ENCODE assay signal across 28 mouse cellular contexts in genomic region chrX:11277083-11277482, GRCm38 (mm10). TPM values are rescaled to one million over a fixed set of nuclear protein-coding genes. Genes with fewer than 3 reads are reported as not detected.
DNase-seq lines count a peak whose midpoint lies in the region; ATAC-seq and TF ChIP-seq lines count a peak whose summit lies in the region.
"Had no signal": no experiment of that assay in that cellular context is flagged by ENCODE, and none has a peak within 500 bp of the region (broad histone marks: within the 10 kb centered on the region; RNA-seq: fewer than 3 reads in every experiment).

No protein-coding gene starts in this region.

- H3K9me3 ChIP-seq in lung, embryonic 14.5 days (ENCODE audit: low read depth, low read length) = no peaks in the 10 kb centered on the region
- H3K9me3 ChIP-seq in midbrain, postnatal 0 days (ENCODE audit: low read length) = no peaks in the 10 kb centered on the region
- no peaks in the 10 kb centered on the region for H3K9me3 ChIP-seq in midbrain, embryonic 15.5 days
- H3K9me3 ChIP-seq: embryonic facial prominence, embryonic 13.5 days; embryonic facial prominence, embryonic 15.5 days; forebrain, embryonic 10.5 days; forebrain, embryonic 12.5 days had no signal

- no peaks in the 10 kb centered on the region for H3K36me3 ChIP-seq in lung, embryonic 14.5 days (ENCODE audit: insufficient read depth)
- H3K36me3 ChIP-seq in midbrain, postnatal 0 days (ENCODE audit: insufficient read depth, low read length) = no peaks in the 10 kb centered on the region
- no peaks in the 10 kb centered on the region for H3K36me3 ChIP-seq in midbrain, embryonic 15.5 days (replicated peaks)
- H3K36me3 ChIP-seq: embryonic facial prominence, embryonic 13.5 days; embryonic facial prominence, embryonic 15.5 days; forebrain, embryonic 10.5 days; forebrain, embryonic 12.5 days had no signal

- H3K27me3 ChIP-seq in lung, embryonic 14.5 days (ENCODE audit: insufficient read depth, low read length) = no peaks in the 10 kb centered on the region
- H3K27me3 ChIP-seq in midbrain, postnatal 0 days (ENCODE audit: insufficient read depth, low read length) = no peaks in the 10 kb centered on the region
- no peaks in the 10 kb centered on the region for H3K27me3 ChIP-seq in midbrain, embryonic 15.5 days (replicated peaks)

- DNase-seq in lung, embryonic 14.5 days = peak; percentile 72
- no peak for DNase-seq in lung, adult 18-20 months
- peak; percentile 12 for DNase-seq in midbrain, postnatal 0 days (ENCODE audit: low spot score)
- DNase-seq: adrenal gland, adult 2 months; adrenal gland, postnatal 10 days; adrenal gland, postnatal 25 days; cerebellum, adult 11 months; cerebellum, adult 18-20 months; cerebellum, adult 8-10 months; cerebellum, adult 9-11 months; cerebellum, postnatal 14 days; cerebellum, postnatal 36 days; embryo, embryonic 11 days had no signal

- no peak for TF ChIP-seq CTCF in lung, embryonic 14.5 days (IDR thresholded peaks at IDR 0.05; ENCODE audit: low read depth)
- no peak for TF ChIP-seq CTCF in midbrain, postnatal 0 days (IDR thresholded peaks at IDR 0.05)

- WGBS in lung, embryonic 14.5 days = 39% methylated on average over 6 of the region's 6 CpGs
- WGBS in midbrain, postnatal 0 days = 68% methylated on average over 6 of the region's 6 CpGs
- 80% methylated on average over 6 of the region's 6 CpGs for WGBS in midbrain, embryonic 15.5 days

- H3K4me3 ChIP-seq in lung, embryonic 14.5 days (ENCODE audit: low read depth, low read length) = no peak overlapping the region
- no peak overlapping the region for H3K4me3 ChIP-seq in midbrain, postnatal 0 days (ENCODE audit: low read depth, low read length)
- no peak overlapping the region for H3K4me3 ChIP-seq in midbrain, embryonic 15.5 days
- H3K4me3 ChIP-seq: embryonic facial prominence, embryonic 13.5 days; embryonic facial prominence, embryonic 15.5 days; erythroblast, embryonic 14.5 days; forebrain, embryonic 10.5 days; forebrain, embryonic 12.5 days had no signal

- H3K4me1 ChIP-seq in lung, embryonic 14.5 days (ENCODE audit: insufficient read depth) = no peaks in the 10 kb centered on the region
- no peaks in the 10 kb centered on the region for H3K4me1 ChIP-seq in midbrain, postnatal 0 days (ENCODE audit: insufficient read depth, low read length)
- no peaks in the 10 kb centered on the region for H3K4me1 ChIP-seq in midbrain, embryonic 15.5 days
- H3K4me1 ChIP-seq: embryonic facial prominence, embryonic 13.5 days; embryonic facial prominence, embryonic 15.5 days; forebrain, embryonic 10.5 days; forebrain, embryonic 12.5 days had no signal

- no peak overlapping the region for H3K4me2 ChIP-seq in lung, embryonic 14.5 days
- H3K4me2 ChIP-seq in midbrain, postnatal 0 days (ENCODE audit: low read depth, low read length, poor library complexity, severe bottlenecking) = no peak overlapping the region
- H3K4me2 ChIP-seq in midbrain, embryonic 15.5 days = no peak overlapping the region
- H3K4me2 ChIP-seq: embryonic facial prominence, embryonic 13.5 days; embryonic facial prominence, embryonic 15.5 days; forebrain, embryonic 12.5 days had no signal

- no peak overlapping the region for H3K27ac ChIP-seq in lung, embryonic 14.5 days (ENCODE audit: low read depth)
- no peak overlapping the region for H3K27ac ChIP-seq in midbrain, postnatal 0 days (ENCODE audit: low read depth, low read length)
- no peak overlapping the region for H3K27ac ChIP-seq in midbrain, embryonic 15.5 days
- H3K27ac ChIP-seq: embryonic facial prominence, embryonic 13.5 days; embryonic facial prominence, embryonic 15.5 days; forebrain, embryonic 10.5 days; forebrain, embryonic 12.5 days had no signal

- peak; percentile 35; the same call in 1 of the 2 replicates for ATAC-seq in lung, embryonic 14.5 days (ENCODE audit: insufficient read depth)
- ATAC-seq in midbrain, postnatal 0 days (ENCODE audit: low FRiP score) = no peak
- no peak for ATAC-seq in midbrain, embryonic 15.5 days (replicated peaks)
- ATAC-seq: forebrain, embryonic 14.5 days; forebrain, embryonic 16.5 days had no signal

- H3K9ac ChIP-seq in lung, embryonic 14.5 days = no peak overlapping the region
- H3K9ac ChIP-seq in midbrain, postnatal 0 days (replicated peaks; ENCODE audit: low read length, poor library complexity, severe bottlenecking) = no peak overlapping the region
- no peak overlapping the region for H3K9ac ChIP-seq in midbrain, embryonic 15.5 days
- H3K9ac ChIP-seq: embryonic facial prominence, embryonic 13.5 days; embryonic facial prominence, embryonic 15.5 days; forebrain, embryonic 12.5 days had no signal

RNA-seq across cellular contexts. Expression of gene H2al1a, which starts 22.0 kb away (rescaled TPM):
- not detected in 2 replicates for polyA plus RNA-seq in lung, embryonic 14.5 days (2014; fragmentation: Nextera tagmentation; extraction: Ambion mirVana)
- not detected in 2 replicates for total RNA-seq in midbrain, postnatal 0 days (2014; rRNA removed)
- polyA plus RNA-seq in midbrain, postnatal 0 days (2015; fragmentation: Nextera tagmentation; extraction: Ambion mirVana) = not detected in 2 replicates
- polyA plus RNA-seq in midbrain, embryonic 15.5 days (2015; fragmentation: Nextera tagmentation; extraction: Ambion mirVana) = not detected in 2 replicates
- total RNA-seq: adrenal gland, adult 2 months; adrenal gland, postnatal 10 days; adrenal gland, postnatal 25 days; adrenal gland, postnatal 4 days; common myeloid progenitor, adult 5-6 weeks; ES-E14; MEL had no signal
- polyA plus RNA-seq: adrenal gland, adult 2 months; brain, embryonic 14.5 days; C2C12; embryonic facial prominence, embryonic 11.5 days; embryonic facial prominence, embryonic 13.5 days; embryonic facial prominence, embryonic 15.5 days; erythroblast, embryonic 14.5 days; forebrain, embryonic 10.5 days; forebrain, embryonic 12.5 days; forebrain, embryonic 14.5 days; forebrain, embryonic 16.5 days had no signal

RNA-seq across cellular contexts. Expression of gene H2al1b, which starts 25.1 kb away (rescaled TPM):
- not detected in 2 replicates for polyA plus RNA-seq in lung, embryonic 14.5 days (2014; fragmentation: Nextera tagmentation; extraction: Ambion mirVana)
- not detected in 2 replicates for total RNA-seq in midbrain, postnatal 0 days (2014; rRNA removed)
- not detected in 2 replicates for polyA plus RNA-seq in midbrain, postnatal 0 days (2015; fragmentation: Nextera tagmentation; extraction: Ambion mirVana)
- polyA plus RNA-seq in midbrain, embryonic 15.5 days (2015; fragmentation: Nextera tagmentation; extraction: Ambion mirVana) = not detected in 2 replicates
- total RNA-seq: adrenal gland, adult 2 months; adrenal gland, postnatal 10 days; adrenal gland, postnatal 25 days; adrenal gland, postnatal 4 days; common myeloid progenitor, adult 5-6 weeks; ES-E14; MEL had no signal
- polyA plus RNA-seq: adrenal gland, adult 2 months; brain, embryonic 14.5 days; C2C12; embryonic facial prominence, embryonic 11.5 days; embryonic facial prominence, embryonic 13.5 days; embryonic facial prominence, embryonic 15.5 days; erythroblast, embryonic 14.5 days; forebrain, embryonic 10.5 days; forebrain, embryonic 12.5 days; forebrain, embryonic 14.5 days; forebrain, embryonic 16.5 days had no signal

RNA-seq across cellular contexts. Expression of gene H2al1c, which starts 28.4 kb away (rescaled TPM):
- not detected in 2 replicates for polyA plus RNA-seq in lung, embryonic 14.5 days (2014; fragmentation: Nextera tagmentation; extraction: Ambion mirVana)
- total RNA-seq in midbrain, postnatal 0 days (2014; rRNA removed) = not detected in 2 replicates
- polyA plus RNA-seq in midbrain, postnatal 0 days (2015; fragmentation: Nextera tagmentation; extraction: Ambion mirVana) = not detected in 2 replicates
- not detected in 2 replicates for polyA plus RNA-seq in midbrain, embryonic 15.5 days (2015; fragmentation: Nextera tagmentation; extraction: Ambion mirVana)
- total RNA-seq: adrenal gland, adult 2 months; adrenal gland, postnatal 10 days; adrenal gland, postnatal 25 days; adrenal gland, postnatal 4 days; common myeloid progenitor, adult 5-6 weeks; ES-E14; MEL had no signal
- polyA plus RNA-seq: adrenal gland, adult 2 months; brain, embryonic 14.5 days; C2C12; embryonic facial prominence, embryonic 11.5 days; embryonic facial prominence, embryonic 13.5 days; embryonic facial prominence, embryonic 15.5 days; erythroblast, embryonic 14.5 days; forebrain, embryonic 10.5 days; forebrain, embryonic 12.5 days; forebrain, embryonic 14.5 days; forebrain, embryonic 16.5 days had no signal

RNA-seq across cellular contexts. Expression of gene H2al1d, which starts 31.5 kb away (rescaled TPM):
- polyA plus RNA-seq in lung, embryonic 14.5 days (2014; fragmentation: Nextera tagmentation; extraction: Ambion mirVana) = not detected in 2 replicates
- not detected in 2 replicates for total RNA-seq in midbrain, postnatal 0 days (2014; rRNA removed)
- not detected in 2 replicates for polyA plus RNA-seq in midbrain, postnatal 0 days (2015; fragmentation: Nextera tagmentation; extraction: Ambion mirVana)
- not detected in 2 replicates for polyA plus RNA-seq in midbrain, embryonic 15.5 days (2015; fragmentation: Nextera tagmentation; extraction: Ambion mirVana)
- total RNA-seq: adrenal gland, adult 2 months; adrenal gland, postnatal 10 days; adrenal gland, postnatal 25 days; adrenal gland, postnatal 4 days; common myeloid progenitor, adult 5-6 weeks; ES-E14; MEL had no signal
- polyA plus RNA-seq: adrenal gland, adult 2 months; brain, embryonic 14.5 days; C2C12; embryonic facial prominence, embryonic 11.5 days; embryonic facial prominence, embryonic 13.5 days; embryonic facial prominence, embryonic 15.5 days; erythroblast, embryonic 14.5 days; forebrain, embryonic 10.5 days; forebrain, embryonic 12.5 days; forebrain, embryonic 14.5 days; forebrain, embryonic 16.5 days had no signal

RNA-seq across cellular contexts. Expression of gene H2al1e, which starts 34.7 kb away (rescaled TPM):
- not detected in 2 replicates for polyA plus RNA-seq in lung, embryonic 14.5 days (2014; fragmentation: Nextera tagmentation; extraction: Ambion mirVana)
- total RNA-seq in midbrain, postnatal 0 days (2014; rRNA removed) = not detected in 2 replicates
- not detected in 2 replicates for polyA plus RNA-seq in midbrain, postnatal 0 days (2015; fragmentation: Nextera tagmentation; extraction: Ambion mirVana)
- not detected in 2 replicates for polyA plus RNA-seq in midbrain, embryonic 15.5 days (2015; fragmentation: Nextera tagmentation; extraction: Ambion mirVana)
- total RNA-seq: adrenal gland, adult 2 months; adrenal gland, postnatal 10 days; adrenal gland, postnatal 25 days; adrenal gland, postnatal 4 days; common myeloid progenitor, adult 5-6 weeks; ES-E14; MEL had no signal
- polyA plus RNA-seq: adrenal gland, adult 2 months; brain, embryonic 14.5 days; C2C12; embryonic facial prominence, embryonic 11.5 days; embryonic facial prominence, embryonic 13.5 days; embryonic facial prominence, embryonic 15.5 days; erythroblast, embryonic 14.5 days; forebrain, embryonic 10.5 days; forebrain, embryonic 12.5 days; forebrain, embryonic 14.5 days; forebrain, embryonic 16.5 days had no signal

Comparison
In these comparisons a context has a peak if more than half of its experiments do, and no peak if none do; other contexts are left out.
1. DNase-seq: peak in lung, embryonic 14.5 days (single experiment) and midbrain, postnatal 0 days (single experiment); none in lung, adult 18-20 months (0 of 2).